Mouse (Mus musculus): ENCODE measurements around the gene Rarres1. TPM values are rescaled to one million over a fixed set of nuclear protein-coding genes. Genes with fewer than 3 reads are reported as not detected.

The Rarres1 gene
- polyA plus RNA-seq (2014; fragmentation: Illumina TruSeq; extraction: RNeasy Lipid Tissue Mini Kit (QIAGEN cat#74804)) = not detected

DNA sequence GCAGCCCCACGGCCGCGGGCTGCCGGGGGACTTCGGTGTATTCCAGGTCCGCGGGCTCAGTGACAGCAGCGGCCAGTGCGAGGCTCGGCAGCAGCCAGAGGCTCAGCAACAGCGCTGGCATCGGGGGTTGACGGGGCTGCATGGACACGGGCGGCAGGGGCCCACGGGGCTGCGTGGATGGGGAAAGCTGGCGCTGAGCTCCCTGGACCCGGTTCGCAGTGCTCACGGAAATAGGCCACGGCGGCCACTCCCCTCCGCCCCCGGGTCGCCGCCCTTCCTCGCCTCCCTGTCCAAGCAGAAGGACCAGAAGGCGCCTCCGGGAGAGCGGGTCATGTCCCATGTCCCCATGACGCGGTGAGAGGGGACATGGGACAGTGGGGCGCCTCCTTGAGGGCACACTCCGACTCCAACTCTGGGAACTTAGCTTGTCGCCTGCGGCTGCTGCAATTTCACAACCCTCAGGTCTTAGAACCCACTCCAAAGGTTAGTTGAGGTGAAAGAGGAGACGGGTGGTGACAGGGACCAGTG, at the start of gene Rarres1:
Gene Rarres1 (minus strand): TSS at position 250 of the 528 bp plus-strand sequence.

DNA sequence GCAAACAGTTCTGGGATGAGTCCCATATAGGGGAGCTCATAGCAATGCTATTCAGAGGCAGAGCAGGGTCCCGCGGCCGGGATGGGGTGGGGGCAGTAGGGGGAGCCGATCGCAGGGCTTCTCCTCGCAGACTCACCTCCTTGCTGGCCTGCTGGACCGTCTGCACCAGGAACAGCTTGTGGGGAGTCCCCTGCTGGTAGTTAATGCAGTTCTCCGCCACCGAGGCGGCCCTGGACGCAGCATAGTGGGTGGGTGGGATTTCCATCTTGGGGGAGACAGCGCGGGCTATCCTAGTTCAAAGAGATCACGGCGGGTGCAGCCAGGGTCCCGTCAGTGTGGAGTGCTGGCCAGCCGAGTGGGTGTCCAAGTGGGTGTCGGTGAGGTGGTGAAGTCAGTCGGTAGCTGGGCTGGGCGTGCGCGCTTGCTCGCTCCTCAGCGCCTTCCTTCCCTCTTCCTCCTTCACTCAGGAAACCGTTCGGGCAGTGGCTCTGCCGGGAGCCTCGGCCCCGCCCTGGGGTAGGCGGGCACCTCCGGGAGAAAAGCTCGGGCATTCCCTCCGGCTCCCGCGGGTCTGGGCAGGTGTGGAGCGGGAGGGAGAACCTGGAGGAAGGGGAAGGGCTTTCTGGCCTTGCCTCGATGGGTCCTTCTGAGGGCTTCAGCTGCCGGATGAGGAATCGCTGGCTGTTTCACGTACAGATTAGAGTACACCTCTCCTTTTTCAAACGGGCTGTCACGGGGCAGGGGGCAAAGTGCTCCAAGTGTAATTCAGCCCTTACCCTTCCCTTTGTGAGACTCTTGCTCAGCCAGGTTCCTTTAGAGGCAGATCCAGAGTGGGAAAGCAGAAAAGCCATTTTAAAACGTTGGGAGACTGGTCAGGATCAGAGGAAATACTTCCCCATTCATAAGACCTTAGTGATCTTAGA, 51.6 kb downstream of the Rarres1 start, which contains the start of gene Lxn:
Gene Lxn (minus strand): TSS at position 477 of the 923 bp plus-strand sequence.

DNA sequence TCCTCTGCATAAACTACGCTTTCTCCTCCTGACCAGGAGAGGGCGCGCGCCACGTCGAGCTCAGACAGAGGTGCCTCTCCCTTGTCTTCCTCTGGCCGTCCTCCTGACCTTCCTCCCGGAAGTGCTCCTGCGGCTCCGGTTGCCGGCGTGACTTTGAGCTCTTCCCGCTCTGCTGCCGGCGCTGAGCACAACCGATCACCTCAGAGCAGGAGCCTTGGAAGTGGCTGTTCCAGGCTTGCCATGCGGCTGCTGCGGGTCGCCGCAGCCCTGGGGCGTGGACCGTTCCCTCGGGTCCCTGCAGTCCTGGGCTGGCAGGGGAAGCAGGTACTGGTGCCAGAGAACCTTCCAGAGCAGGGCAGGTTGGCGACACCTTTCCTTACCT, 85.3 kb downstream of the Rarres1 start, which contains the start of gene Gfm1:
Gene Gfm1 (plus strand): TSS at position 98 of the 382 bp plus-strand sequence.

Other genes starting within 250 kb of the Rarres1 start
- gene Mlf1, start 141.4 kb downstream of the Rarres1 start, polyA plus RNA-seq (2014; fragmentation: Illumina TruSeq; extraction: RNeasy Lipid Tissue Mini Kit (QIAGEN cat#74804)) = 171 TPM
- gene Gm17402, start 140.4 kb downstream of the Rarres1 start, polyA plus RNA-seq (2014; fragmentation: Illumina TruSeq; extraction: RNeasy Lipid Tissue Mini Kit (QIAGEN cat#74804)) = not detected
- 64.5 TPM for gene Gfm1, start 85.4 kb downstream of the Rarres1 start, polyA plus RNA-seq (2014; fragmentation: Illumina TruSeq; extraction: RNeasy Lipid Tissue Mini Kit (QIAGEN cat#74804))
- gene Lxn, start 51.6 kb downstream of the Rarres1 start, polyA plus RNA-seq (2014; fragmentation: Illumina TruSeq; extraction: RNeasy Lipid Tissue Mini Kit (QIAGEN cat#74804)) = 35.4 TPM
- gene Mfsd1, start 67.2 kb upstream of the Rarres1 start, polyA plus RNA-seq (2014; fragmentation: Illumina TruSeq; extraction: RNeasy Lipid Tissue Mini Kit (QIAGEN cat#74804)) = 194 TPM